Mouse (Mus musculus) E14TG2a.4 (cell line): ENCODE results near the gene Atp2b1.

Source experiments
- CTCF ChIP-seq: conservative IDR thresholded peaks from 2 replicates; pipeline ENCODE4 v1.5.1; 2014; ENCODE audit warnings: low read length
- POU5F1 ChIP-seq: IDR thresholded peaks from 2 replicates; pipeline ENCODE4 v1.6.1; 2014; ENCODE audit warnings: low read length, borderline replicate concordance

DNA sequence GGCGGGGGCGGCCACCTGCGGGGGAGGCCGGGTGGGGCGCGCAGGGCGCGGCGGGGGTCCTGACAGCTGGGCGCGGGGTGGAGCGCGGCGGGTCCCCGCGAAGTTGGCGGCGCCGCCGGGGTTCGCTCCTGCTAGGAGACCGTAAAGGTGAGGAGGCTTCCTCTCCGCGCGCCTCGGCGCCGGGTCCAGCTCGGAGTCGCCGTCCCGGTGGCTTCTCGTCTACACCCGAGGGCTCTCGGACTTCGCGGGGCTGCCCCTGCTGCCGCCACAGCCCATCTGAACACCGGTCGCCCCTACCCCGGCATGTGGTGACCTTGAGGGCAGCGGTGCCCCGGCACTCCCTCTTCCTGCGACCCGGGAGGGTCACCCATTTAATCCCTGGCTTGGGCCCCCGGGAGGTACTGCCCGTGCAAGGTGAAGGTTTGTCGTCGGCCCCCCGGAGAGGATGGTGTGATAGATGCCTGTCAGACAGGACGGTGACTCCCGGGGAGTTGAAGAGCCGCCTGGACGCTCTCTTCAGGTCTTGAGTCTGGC lies 1.3 kb downstream of the Atp2b1 start:
- no peak for TF ChIP-seq CTCF
- TF ChIP-seq POU5F1, result no peak
